ENCODE assay signal across 10 mouse cellular contexts in genomic region chr12:9113652-9114051, GRCm38 (mm10).
DNase-seq lines count a peak whose midpoint lies in the region; ATAC-seq and TF ChIP-seq lines count a peak whose summit lies in the region.
"Had no signal": no experiment of that assay in that cellular context is flagged by ENCODE, and none has a peak within 500 bp of the region (broad histone marks: within the 10 kb centered on the region; RNA-seq: fewer than 3 reads in every experiment).

No protein-coding gene starts in this region.

- H3K27ac ChIP-seq in lung, postnatal 0 days (ENCODE audit: low read length) = no peak overlapping the region
- H3K27ac ChIP-seq in midbrain, embryonic 16.5 days (ENCODE audit: low read length) = no peak overlapping the region
- H3K27ac ChIP-seq: midbrain, embryonic 15.5 days; stomach, embryonic 15.5 days had no signal

- H3K4me1 ChIP-seq in lung, postnatal 0 days (ENCODE audit: insufficient read depth, low read depth, low read length) = no peaks in the 10 kb centered on the region
- 0 out of 2 replicates have a peak, but pooled peaks cover 2% of the 10 kb centered on the region for H3K4me1 ChIP-seq in midbrain, embryonic 16.5 days (ENCODE audit: control insufficient read depth, insufficient read depth, low read length)
- H3K4me1 ChIP-seq: midbrain, embryonic 15.5 days; stomach, embryonic 15.5 days had no signal

- TF ChIP-seq EP300 in lung, postnatal 0 days (IDR thresholded peaks at IDR 0.05) = no peak

- no peak overlapping the region for H3K4me2 ChIP-seq in lung, postnatal 0 days (replicated peaks; ENCODE audit: low read depth, low read length)
- no peak overlapping the region for H3K4me2 ChIP-seq in midbrain, embryonic 16.5 days (ENCODE audit: low read length)
- H3K4me2 ChIP-seq: midbrain, embryonic 15.5 days; stomach, embryonic 15.5 days had no signal

- H3K9ac ChIP-seq in lung, postnatal 0 days (replicated peaks; ENCODE audit: low read depth) = no peak overlapping the region
- no peak overlapping the region for H3K9ac ChIP-seq in midbrain, embryonic 16.5 days (ENCODE audit: low read depth, low read length)
- H3K9ac ChIP-seq: midbrain, embryonic 15.5 days; stomach, embryonic 15.5 days had no signal

- no peaks in the 10 kb centered on the region for H3K36me3 ChIP-seq in lung, postnatal 0 days (ENCODE audit: insufficient read depth, low read length)
- no peaks in the 10 kb centered on the region for H3K36me3 ChIP-seq in midbrain, embryonic 16.5 days (ENCODE audit: control insufficient read depth, insufficient read depth, low read length)
- H3K36me3 ChIP-seq: midbrain, embryonic 15.5 days; stomach, embryonic 15.5 days had no signal

- H3K9me3 ChIP-seq in lung, postnatal 0 days (ENCODE audit: low read length) = no peaks in the 10 kb centered on the region
- 0 out of 2 replicates have a peak, but pooled peaks cover 2% of the 10 kb centered on the region for H3K9me3 ChIP-seq in midbrain, embryonic 16.5 days (replicated peaks; ENCODE audit: control insufficient read depth, low read length, poor library complexity, severe bottlenecking)
- H3K9me3 ChIP-seq: midbrain, embryonic 15.5 days; stomach, embryonic 15.5 days had no signal

- no peaks in the 10 kb centered on the region for H3K27me3 ChIP-seq in lung, postnatal 0 days (replicated peaks; ENCODE audit: insufficient read depth, low read length)
- no peaks in the 10 kb centered on the region for H3K27me3 ChIP-seq in midbrain, embryonic 16.5 days (ENCODE audit: control insufficient read depth, insufficient read depth, low read depth, low read length)
- H3K27me3 ChIP-seq: midbrain, embryonic 15.5 days; stomach, embryonic 15.5 days had no signal

- TF ChIP-seq CTCF in lung, postnatal 0 days (IDR thresholded peaks at IDR 0.05) = no peak

- WGBS in lung, postnatal 0 days = 74% methylated on average over 6 of the region's 6 CpGs
- WGBS in midbrain, embryonic 16.5 days = 74% methylated on average over 6 of the region's 6 CpGs

- DNase-seq in adrenal gland, postnatal 10 days = peak; percentile 34
- DNase-seq in adrenal gland, postnatal 4 days (ENCODE audit: low spot score in 2 of 2) = no peak
- peak; percentile 46 for DNase-seq in adipocyte (ENCODE audit: low spot score)
- DNase-seq in gastrocnemius, postnatal 25 days = peak; percentile 86
- DNase-seq in lung, postnatal 0 days (ENCODE audit: low spot score) = peak; percentile 42
- DNase-seq in spleen, postnatal 36 days (ENCODE audit: low spot score in 2 of 2) = no peak
- DNase-seq in layer of hippocampus, postnatal 25 days (ENCODE audit: extremely low spot score in 1 of 2, low spot score in 1 of 2) = no peak

- H3K4me3 ChIP-seq in lung, postnatal 0 days (ENCODE audit: low read depth, low read length) = no peak overlapping the region
- no peak overlapping the region for H3K4me3 ChIP-seq in midbrain, embryonic 16.5 days (ENCODE audit: low read depth, low read length)
- H3K4me3 ChIP-seq: midbrain, embryonic 15.5 days; stomach, embryonic 15.5 days had no signal

- peak; percentile 72 for ATAC-seq in lung, postnatal 0 days
- ATAC-seq in midbrain, embryonic 16.5 days = no peak
- ATAC-seq: midbrain, embryonic 15.5 days had no signal

Comparison
In these comparisons a context has a peak if more than half of its experiments do, and no peak if none do; other contexts are left out.
1. DNase-seq: peak in adrenal gland, postnatal 10 days (single experiment), adipocyte (single experiment), gastrocnemius, postnatal 25 days (single experiment) and lung, postnatal 0 days (single experiment); none in adrenal gland, postnatal 4 days (0 of 2), spleen, postnatal 36 days (0 of 2) and layer of hippocampus, postnatal 25 days (0 of 2).